Mouse (Mus musculus) kidney, postnatal 36 days (tissue): Measurements from ENCODE around the gene Olfr885.

Source experiments
- DNase-seq, 2 experiments: peaks; one replicate each; pipeline ENCODE4 v3.0.0; 2021 to 2022; ENCODE audit warnings: mixed read lengths in 2 of 2

Gene Olfr885

GRCm38 (mm10) chr9:38061022-38061421 is at the start of gene Olfr885:
Gene Olfr885 (plus strand): TSS chr9:38061322.
- DNase-seq = no peak

GRCm38 (mm10) chr9:38025508-38025907 is 35.6 kb upstream of the Olfr885 start, which contains the start of gene Olfr883:
Gene Olfr883 (plus strand): TSS chr9:38025808.
- DNase-seq = no peak

- DNase-seq = no peak
Measured at GRCm38 (mm10) chr9:38046255-38046654, 14.9 kb upstream of the Olfr885 start, which contains the start of gene Olfr884. Gene Olfr884 (plus strand): TSS chr9:38046555.

- no peak for DNase-seq
Measured at GRCm38 (mm10) chr9:38083772-38084171, 22.6 kb downstream of the Olfr885 start, which contains the start of gene Olfr887. Gene Olfr887 (plus strand): TSS chr9:38084072.

- DNase-seq = no peak
Measured at GRCm38 (mm10) chr9:38107828-38108227, 46.7 kb downstream of the Olfr885 start, which contains the start of gene Olfr888. Gene Olfr888 (plus strand): TSS chr9:38108128.
